Mouse (Mus musculus): ENCODE results near the gene Synj2. TPM values are rescaled to one million over a fixed set of nuclear protein-coding genes. Genes with fewer than 3 reads are reported as not detected.

Synj2 gene
- polyA plus RNA-seq, 1 experiment: 4.3 TPM

GRCm38 (mm10) chr17:6083323-6083890, 142.3 kb downstream of the Synj2 start:
- DNase-seq (ENCODE audit: low read depth, low spot score): no peak
- 88% methylated on average over 5 of the region's 5 CpGs for WGBS

GRCm38 (mm10) chr17:6091604-6092003, 150.5 kb downstream of the Synj2 start:
- 41% methylated on average over 6 of the region's 6 CpGs for WGBS
- no peak for DNase-seq (ENCODE audit: low read depth, low spot score)

Other genes with a start within 250 kb of the Synj2 start
- 42.8 and 75.3 TPM in 2 replicates for gene Snx9, start 100.0 kb upstream of the Synj2 start, polyA plus RNA-seq (2012; rRNA removed)
- gene Serac1, start 138.5 kb downstream of the Synj2 start, polyA plus RNA-seq (2012; rRNA removed): 1.3 and 2.2 TPM in 2 replicates
- gene Gtf2h5, start 138.5 kb downstream of the Synj2 start, polyA plus RNA-seq (2012; rRNA removed): 13.9 and 14.2 TPM in 2 replicates
- gene Tulp4, start 165.2 kb downstream of the Synj2 start, polyA plus RNA-seq (2012; rRNA removed): 18.9 and 34.3 TPM in 2 replicates